Mouse (Mus musculus): Measurements from ENCODE around the gene Tec.

GRCm38 (mm10) chr5:72869779-72870608, 1.7 kb upstream of the Tec start:
- TF ChIP-seq EP300 (optimal IDR thresholded peaks at IDR 0.05) (no peak), CTCF (IDR thresholded peaks at IDR 0.05; ENCODE audit: low read depth) (no peak)

Measured in stomach, postnatal 0 days (tissue).